Mouse (Mus musculus) thymus, postnatal 25 days (tissue): Measurements from ENCODE around the gene Exoc3l.
A peak's percentile ranks its signal among the peaks of the same experiment; 100 is the strongest.
"Not testable (repeated sequence)": the region's sequence is repeated elsewhere in the genome, so short reads cannot be mapped to it uniquely, and the experiment has no call there.

Experiments
- DNase-seq: peaks from one replicate; pipeline ENCODE4 v3.0.0; 2022

The Exoc3l gene

DNA sequence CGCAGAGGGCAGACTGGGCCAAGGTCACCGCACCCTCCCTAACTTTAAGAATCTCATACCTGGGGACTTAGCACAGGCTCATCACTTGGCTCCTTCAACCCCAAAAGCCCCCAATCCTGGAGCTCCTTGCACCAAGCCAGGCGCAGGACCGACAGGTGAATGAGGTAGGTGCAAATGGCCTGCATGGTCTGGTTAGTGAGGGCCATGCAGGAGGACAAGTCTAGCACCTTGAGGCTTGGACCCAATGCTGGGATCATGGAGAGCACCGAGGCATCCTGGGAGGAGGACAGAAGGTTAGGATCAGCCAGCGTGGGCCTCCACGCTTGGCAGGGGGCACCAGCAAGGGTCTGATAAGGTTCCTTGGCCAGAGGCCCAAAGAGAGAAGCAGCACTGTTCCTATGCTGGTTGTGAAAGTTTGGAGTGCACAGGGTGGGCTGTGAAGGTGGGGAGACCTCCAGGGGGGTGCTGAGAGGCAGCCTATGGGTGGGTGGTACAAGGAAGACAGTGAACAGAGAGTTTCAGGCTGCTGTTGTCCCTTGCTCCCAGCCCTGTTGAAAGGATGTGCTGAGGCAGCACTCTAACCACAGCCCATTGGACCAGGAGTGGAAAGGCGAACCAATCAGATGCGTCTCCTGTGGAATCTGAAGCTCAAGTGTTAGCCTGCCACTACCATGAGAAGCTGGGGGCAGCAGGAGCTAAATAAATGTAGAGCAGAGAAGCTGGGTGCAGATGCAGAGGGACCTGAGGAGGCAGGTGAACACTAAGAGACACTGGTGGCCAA lies 17.9 kb upstream of the Exoc3l start:
- no peak for DNase-seq

- DNase-seq = no peak
Measured at GRCm38 (mm10) chr8:105312891-105313481, 17.1 kb upstream of the Exoc3l start.

DNA sequence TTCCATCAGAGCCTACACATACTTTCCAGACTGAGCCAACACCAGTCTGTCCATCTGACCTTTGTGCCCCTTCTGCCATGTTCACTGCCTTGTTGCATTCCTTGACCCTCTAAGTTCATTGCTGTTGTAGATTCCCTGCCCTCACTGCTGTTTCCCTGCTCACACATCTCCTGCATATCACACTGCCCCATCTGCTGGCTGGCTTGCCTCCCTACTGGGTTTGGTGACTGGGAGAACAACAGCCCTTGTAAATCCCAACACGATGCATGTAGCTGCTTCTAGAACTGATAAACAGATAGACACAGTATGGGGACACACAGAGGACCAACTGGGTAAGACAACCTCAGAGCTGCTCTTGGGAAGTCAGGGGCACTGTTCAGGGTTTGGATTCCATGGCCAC lies 15.8 kb upstream of the Exoc3l start:
- DNase-seq = no peak

DNA sequence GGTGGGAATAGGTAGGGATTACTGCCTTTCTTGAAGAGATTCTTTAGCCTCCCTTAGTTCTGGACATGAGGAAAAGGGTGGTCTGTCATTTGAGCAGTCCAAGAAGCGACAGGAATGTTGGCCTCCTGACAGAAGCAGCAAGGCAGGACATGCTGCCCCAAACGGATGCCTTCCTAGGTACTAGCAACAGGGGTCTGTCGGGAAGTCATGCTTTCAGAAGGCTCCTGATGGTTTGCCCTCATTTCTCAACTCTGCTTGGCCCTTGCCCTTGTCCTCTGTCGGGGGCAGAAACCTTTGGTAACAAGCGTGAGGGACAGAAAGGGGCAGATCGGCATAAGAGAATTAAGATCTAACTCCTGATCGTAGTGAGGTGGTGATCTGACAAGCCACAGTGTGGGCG lies 14.2 kb upstream of the Exoc3l start:
- DNase-seq = no peak

GRCm38 (mm10) chr8:105309142-105309847 lies 13.4 kb upstream of the Exoc3l start:
- no peak for DNase-seq

DNA sequence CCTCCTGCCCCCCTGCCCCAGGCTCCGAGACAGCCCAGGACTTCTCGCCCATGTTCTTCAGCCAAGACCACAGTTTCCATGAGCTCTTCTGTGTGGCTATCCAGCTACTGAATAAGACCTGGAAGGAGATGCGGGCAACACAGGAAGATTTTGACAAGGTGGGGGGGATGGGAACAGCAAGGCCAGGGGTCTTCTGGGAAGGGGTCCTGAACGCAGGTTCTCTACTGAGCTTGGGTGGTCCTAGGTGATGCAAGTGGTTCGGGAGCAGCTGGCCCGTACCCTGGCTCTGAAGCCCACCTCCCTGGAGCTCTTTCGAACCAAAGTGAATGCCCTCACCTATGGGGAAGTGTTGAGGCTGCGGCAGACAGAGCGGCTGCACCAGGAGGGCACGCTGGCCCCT lies 12.5 kb upstream of the Exoc3l start:
- no peak for DNase-seq

DNA sequence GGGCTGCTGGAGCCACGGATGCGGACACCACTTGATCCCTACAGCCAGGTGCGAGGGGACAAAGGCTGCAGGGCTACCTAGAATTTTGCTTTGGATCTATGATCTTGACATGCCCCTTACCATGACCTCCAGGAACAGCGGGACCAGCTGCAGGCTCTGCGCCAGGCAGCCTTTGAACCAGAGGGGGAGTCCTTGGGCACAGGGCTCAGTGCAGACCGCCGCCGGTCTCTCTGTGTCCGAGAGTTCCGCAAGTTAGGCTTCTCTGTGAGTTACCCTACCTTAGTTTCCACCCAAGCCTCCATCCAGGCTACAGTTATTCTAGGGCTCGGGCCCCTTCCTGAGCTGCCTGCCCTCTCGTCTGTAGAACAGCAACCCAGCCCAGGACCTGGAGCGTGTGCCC lies 11.8 kb upstream of the Exoc3l start:
- DNase-seq = no peak

DNA sequence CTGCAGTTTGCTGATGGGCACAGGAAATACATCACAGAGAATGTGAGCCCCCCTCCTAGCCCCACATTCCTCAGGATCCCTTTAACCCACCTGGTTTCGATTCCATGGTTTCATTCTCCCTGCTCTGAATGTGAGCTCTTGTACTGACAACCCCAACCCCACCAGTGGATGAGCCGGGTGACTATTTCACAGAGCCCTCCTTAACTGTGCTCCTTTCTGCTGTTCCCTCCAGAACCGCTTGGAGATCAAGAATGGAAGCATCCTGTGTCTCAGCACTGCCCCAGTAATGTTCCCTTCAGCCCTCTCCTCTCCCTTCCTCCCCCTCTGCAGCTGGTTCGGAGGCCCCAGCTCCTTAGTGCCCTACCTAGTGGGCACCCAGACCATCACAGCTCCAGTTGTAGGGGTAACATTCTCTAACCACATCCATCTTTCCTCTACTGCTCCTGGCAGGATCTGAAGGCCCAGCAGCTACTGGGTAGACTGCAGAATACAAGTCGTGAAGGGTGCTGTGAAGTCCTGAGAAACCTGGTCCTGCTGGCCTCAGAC lies 10.3 kb upstream of the Exoc3l start:
- no peak for DNase-seq

- DNase-seq = peak; percentile 62
Measured at GRCm38 (mm10) chr8:105305211-105306145, 9.6 kb upstream of the Exoc3l start, which contains the start of gene Elmo3. Gene Elmo3, plus strand, starts transcription at chr8:105305601.

- DNase-seq = no peak
Measured at GRCm38 (mm10) chr8:105304325-105305210, 8.7 kb upstream of the Exoc3l start.

DNA sequence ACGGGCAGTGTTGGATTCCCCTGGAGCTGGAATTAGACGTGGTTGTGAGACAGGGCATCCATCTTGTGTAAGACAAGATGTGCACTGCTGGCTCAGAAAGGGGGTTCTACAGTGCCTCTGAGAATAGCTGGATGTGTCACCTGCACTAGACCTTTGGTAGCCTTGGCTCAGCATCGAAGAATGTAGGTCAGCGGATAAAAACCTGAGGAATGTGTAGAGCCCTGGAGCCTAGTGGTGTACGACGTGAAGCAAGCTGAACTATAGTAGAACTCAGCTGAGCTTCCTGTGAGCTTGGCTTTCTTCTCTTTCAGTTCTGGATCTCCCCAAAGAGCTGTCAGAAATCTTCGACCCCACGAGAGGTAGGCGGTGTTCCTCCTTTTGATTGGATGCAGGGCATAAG lies 8.0 kb upstream of the Exoc3l start:
- DNase-seq = no peak

GRCm38 (mm10) chr8:105303396-105303795 lies 7.5 kb upstream of the Exoc3l start:
- DNase-seq = no peak

GRCm38 (mm10) chr8:105299962-105300361 lies 4.1 kb upstream of the Exoc3l start:
- DNase-seq = no peak

DNA sequence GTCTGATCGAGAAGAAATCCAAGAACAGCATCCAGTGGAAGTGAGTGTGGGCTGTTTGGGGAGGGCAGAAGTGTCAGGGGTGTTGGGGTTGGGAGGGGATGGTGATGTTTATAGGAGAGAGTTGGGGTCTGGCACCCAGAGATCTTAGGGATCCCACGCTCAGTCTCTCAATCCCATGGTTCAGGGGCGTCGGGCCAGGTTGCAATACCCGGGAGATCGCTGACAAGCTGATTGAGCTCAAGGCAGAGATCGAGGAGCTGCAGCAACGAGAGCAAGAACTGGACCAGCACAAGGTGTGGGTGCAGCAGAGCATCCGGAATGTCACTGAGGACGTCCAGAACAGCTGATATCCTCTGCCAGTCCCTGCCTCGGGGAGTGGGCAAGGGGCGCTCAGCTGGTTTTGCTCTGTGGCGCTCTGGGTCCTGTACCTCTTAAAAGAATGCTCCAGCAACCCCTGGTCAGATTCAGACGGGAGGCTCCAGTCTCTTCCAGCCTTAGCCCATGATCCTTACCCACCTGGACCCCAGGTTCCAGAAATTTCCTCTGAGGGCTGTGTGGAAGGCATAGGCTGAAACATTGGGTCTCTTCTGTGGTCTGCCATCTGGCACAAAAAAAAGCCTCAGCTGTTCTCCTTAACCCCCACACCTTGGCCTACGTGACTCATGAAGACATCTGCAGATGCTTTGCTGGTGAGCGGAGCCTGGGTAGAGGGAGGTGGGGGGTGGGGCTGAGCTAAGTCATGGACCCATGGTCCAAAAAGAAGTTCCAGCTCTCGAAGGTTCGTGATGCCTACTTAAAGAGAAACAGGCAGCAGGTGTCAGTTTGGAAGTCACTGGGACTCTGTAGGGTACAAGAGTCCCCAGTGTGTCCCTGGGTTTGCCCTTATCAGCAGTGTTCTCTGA lies 2.7 kb upstream of the Exoc3l start:
- DNase-seq = peak; percentile 58

GRCm38 (mm10) chr8:105297511-105298192 lies 1.8 kb upstream of the Exoc3l start, which contains the start of gene E2f4:
Gene E2f4, plus strand, starts transcription at chr8:105297663.
- peak; percentile 89 for DNase-seq

GRCm38 (mm10) chr8:105295256-105295655 lies 645 bp downstream of the Exoc3l start:
- DNase-seq = no peak

GRCm38 (mm10) chr8:105294776-105295175 lies 1.1 kb downstream of the Exoc3l start:
- no peak for DNase-seq

DNA sequence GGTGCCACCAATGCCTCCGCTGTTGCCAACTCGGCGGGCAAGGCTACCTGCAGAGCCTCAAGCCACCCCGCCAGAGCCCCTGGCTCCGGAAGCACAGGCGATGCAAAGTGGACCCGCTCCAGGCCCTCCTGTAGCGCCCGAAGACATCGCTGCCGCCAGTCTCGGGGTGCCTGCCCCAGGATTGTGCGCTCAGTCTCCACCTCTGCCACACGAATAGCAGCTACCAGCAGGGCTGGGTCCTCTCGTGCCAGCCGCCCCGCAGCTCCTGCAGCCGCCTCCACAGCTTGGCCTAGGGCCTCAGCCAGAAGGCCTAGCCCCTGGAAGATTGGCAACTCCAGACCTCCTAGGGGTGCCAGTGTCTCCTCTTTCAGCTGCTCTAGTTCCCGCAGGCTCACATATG lies 2.5 kb downstream of the Exoc3l start:
- no peak for DNase-seq

DNA sequence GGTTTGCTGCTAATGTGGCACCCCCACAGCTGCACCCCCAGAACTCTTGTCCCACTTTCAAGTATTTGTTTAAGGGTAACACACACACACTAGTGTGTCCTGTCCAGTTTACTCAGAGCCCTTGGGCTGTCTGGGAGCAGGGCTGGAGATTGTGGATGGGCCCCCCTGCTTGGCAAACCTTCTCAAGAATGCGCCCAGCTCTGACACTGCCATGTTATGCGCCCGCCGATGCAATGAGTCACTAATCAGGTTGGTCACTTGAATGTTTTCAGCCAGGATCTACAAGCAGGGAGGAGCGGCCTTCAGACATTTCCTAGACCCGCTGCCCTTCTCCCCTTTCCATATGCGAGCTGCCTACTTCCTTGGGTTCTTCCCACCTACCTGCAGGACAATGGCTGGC lies 3.4 kb downstream of the Exoc3l start:
- DNase-seq = no peak

GRCm38 (mm10) chr8:105291802-105292201 lies 4.1 kb downstream of the Exoc3l start:
- DNase-seq = not testable (repeated sequence)
